Mouse (Mus musculus) lung, adult 2 months (tissue): ENCODE results near the gene Nkd2. TPM values are rescaled to one million over a fixed set of nuclear protein-coding genes. Genes with fewer than 3 reads are reported as not detected.

Experiments
- DNase-seq: peaks from one replicate; pipeline ENCODE4 v3.0.0; 2022
- H3K4me1 ChIP-seq: fragments of 200-500 bp; 2 replicates; pipeline ENCODE4 v1.6.1; 2011; ENCODE audit warnings: low read length; ENCODE audit not compliant: control insufficient read depth, insufficient read depth
- H3K4me3 ChIP-seq: fragments of 200-500 bp; replicated peaks from 2 replicates; pipeline ENCODE3; 2011; ENCODE audit warnings: low read depth, mild to moderate bottlenecking, control low read depth, low read length; ENCODE audit errors: extremely low read depth
- CTCF ChIP-seq: fragments of 200-500 bp; IDR thresholded peaks from 2 replicates; pipeline ENCODE4 v1.5.1; 2011; ENCODE audit warnings: mild to moderate bottlenecking, low read length, control low read depth; ENCODE audit not compliant: insufficient read depth
- POLR2A ChIP-seq: fragments of 200-500 bp; IDR thresholded peaks from 2 replicates; pipeline ENCODE4 v1.6.1; 2011; ENCODE audit warnings: low read depth, mild to moderate bottlenecking, control low read depth, low read length, borderline replicate concordance; ENCODE audit errors: extremely low read depth
- WGBS: fragments of 180-500 bp; shearing (Covaris S2); methylation state at CpG from one replicate; pipeline ENCODE4 v1.1.7; 2018; 5-methylcytosine and 5-hydroxymethylcytosine counted together
- polyA plus RNA-seq: library from polyadenylated mRNA; depleted of rRNA; stranded (reverse); fragments of >200 nt; gene quantifications from 2 replicates; pipeline ENCODE4 v1.2.3, GENCODE M21; 2012; rRNA removed

The Nkd2 gene
- 12.1 and 14.2 TPM in 2 replicates for polyA plus RNA-seq

DNA sequence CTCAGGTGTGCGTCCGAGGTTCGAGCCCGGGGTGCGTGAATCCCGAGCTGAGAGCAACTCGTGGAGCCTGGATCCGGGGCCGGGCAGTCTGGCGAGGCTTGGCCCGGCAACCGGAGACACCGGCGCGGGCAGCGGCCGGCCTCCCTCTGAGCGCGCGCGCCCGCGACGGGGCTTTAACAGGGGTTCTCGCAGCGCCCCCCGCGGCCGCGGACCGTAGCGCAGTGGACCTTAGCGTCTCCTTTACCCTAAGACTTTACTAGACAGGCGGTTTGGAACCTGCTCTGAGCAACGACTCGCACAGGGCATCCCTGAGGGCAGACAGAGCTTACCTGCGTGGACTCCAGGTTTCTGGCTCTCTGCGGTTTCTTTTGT, at the start of gene Nkd2:
Gene Nkd2, minus strand, starts transcription at position 167 of the 372 bp plus-strand sequence.
- under 1% methylated on average over 38 of the region's 38 CpGs for WGBS
- peak; percentile 78 for DNase-seq
- H3K4me1 ChIP-seq = no peaks in the 10 kb centered on the region
- TF ChIP-seq POLR2A = peak; percentile 54; the same call in 1 of the 2 replicates
- peak; percentile 46 for TF ChIP-seq CTCF
- H3K4me3 ChIP-seq = peak within 1 kb of the TSS; percentile 75

DNA sequence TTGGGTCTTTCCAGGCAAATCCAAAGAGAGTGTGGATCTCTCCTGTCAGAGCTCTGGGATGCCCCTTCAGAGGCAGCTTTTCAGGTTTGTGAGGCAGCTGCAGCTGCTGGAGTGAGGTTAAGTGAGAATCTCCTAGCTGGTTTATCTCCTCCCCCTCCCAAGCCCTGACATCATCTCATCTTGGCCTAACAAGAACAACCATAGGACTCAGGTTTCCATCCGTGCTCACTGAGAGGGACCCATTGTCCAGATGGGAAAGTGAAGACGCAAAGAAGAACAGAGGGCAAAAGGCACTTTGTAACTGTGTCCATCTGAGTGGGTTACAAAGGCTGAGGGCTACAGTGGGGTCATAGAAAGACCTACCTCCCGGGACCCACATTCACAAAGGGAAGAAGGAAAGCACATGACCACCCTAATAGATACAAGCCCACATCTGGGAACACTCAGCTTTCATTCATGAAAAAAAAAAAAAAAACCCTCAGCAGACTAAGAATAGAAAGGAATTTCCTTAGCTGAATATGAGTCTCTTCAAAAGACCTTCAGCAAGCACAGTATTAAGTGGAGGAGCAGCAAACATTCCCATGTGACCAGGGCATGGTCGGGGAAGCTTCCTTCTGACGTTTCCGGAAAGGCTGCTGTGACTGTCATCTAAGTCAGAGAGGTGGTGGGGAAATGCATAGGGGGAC, 45.2 kb upstream of the Nkd2 start:
- no peak for TF ChIP-seq CTCF
- TF ChIP-seq POLR2A = no peak
- DNase-seq = no peak
- H3K4me1 ChIP-seq = 0 out of 2 replicates have a peak, but pooled peaks cover 6% of the 10 kb centered on the region
- 22% methylated on average over 6 of the region's 6 CpGs for WGBS
- no peak overlapping the region for H3K4me3 ChIP-seq

DNA sequence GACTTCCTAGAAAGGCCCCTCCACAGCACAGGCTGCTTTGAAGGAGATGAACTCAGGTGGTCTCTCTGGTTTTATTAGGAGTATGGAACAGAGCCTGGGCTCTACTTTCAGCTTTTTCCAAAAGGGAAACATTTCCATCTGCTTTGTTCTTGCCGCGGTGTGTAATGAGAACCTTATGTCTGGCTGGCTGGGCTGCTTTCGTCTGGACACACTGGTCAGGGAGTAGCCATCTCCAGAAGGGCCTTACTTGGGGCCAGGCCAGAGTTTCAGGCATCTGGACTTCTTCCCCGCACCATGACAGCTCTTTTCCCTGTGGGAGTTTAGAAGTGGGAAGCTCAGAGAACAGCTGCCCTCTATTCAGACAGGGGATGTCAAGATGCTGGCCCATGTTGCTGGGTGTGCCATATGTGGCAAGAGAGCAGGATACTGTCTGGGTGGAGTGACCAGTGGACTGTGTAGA, 40.0 kb upstream of the Nkd2 start:
- TF ChIP-seq POLR2A = no peak
- no peak for TF ChIP-seq CTCF
- WGBS = 73% methylated on average over 4 of the region's 4 CpGs
- H3K4me1 ChIP-seq = 0 out of 2 replicates have a peak, but pooled peaks cover 3% of the 10 kb centered on the region
- no peak overlapping the region for H3K4me3 ChIP-seq
- peak; percentile 20 for DNase-seq

DNA sequence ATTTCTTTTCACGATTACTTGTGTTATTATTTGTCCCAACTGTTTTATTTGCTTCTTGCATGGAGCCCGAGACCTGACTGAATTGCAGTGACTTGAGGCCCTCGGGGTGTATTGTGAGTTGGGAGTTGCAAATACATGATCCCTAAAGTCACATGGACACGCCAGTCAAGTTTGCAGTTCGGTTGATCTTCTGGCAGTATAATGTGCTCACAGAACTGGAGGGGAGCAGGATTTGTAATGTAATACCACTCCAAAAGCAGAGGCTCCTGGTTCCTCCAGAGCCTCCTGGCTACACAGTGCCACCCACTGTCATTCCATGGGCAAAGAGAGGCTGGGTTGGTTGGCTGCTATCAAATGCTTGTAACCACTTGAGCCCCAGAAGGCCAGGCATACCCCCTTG, 39.2 kb upstream of the Nkd2 start:
- 74% methylated on average over 5 of the region's 5 CpGs for WGBS
- TF ChIP-seq POLR2A = no peak
- no peak for TF ChIP-seq CTCF
- no peak for DNase-seq
- H3K4me3 ChIP-seq = no peak overlapping the region
- no peaks in the 10 kb centered on the region for H3K4me1 ChIP-seq

DNA sequence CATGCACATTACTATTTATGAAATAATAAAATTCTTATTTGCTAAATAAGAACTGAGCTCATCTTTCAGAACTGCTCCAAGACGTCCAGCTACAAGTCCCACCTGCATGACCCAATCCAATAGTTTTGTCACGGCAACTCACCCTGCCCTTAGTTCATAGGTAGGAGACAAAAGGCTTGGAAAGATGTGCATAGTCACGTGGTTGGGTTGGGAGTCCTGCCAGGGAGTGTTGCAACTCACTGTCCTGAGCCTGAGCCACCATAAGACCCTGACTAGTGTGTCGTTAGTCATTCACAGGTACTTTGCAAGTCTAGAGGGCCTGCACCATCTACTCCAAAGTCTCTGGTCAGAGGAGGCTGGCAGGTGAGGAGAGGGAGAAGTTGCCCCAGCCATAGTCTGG, 38.6 kb upstream of the Nkd2 start:
- DNase-seq = no peak
- H3K4me1 ChIP-seq = no peaks in the 10 kb centered on the region
- no peak overlapping the region for H3K4me3 ChIP-seq
- WGBS = 60% methylated on average over 4 of the region's 4 CpGs
- TF ChIP-seq CTCF (no peak), POLR2A (no peak)

DNA sequence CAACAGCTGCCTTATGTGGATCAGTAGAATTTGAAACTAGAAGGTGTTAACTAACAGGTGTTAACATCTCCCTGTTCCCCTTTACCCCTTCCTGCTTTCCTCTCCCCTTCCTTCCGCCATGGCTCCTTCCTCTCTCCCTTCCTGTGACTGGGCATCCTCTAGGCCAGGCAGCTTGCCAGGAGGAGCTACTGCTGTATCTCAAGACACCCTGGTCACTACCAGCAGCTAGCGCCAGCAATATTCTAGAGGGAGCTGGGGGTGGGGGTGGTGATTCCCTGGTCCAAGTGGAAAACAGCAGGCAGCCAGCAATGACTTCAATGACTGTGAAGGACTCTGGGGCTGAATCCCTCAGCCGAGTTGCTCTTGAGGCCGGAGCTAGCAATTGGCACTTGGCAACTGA, 38.2 kb upstream of the Nkd2 start:
- no peak for DNase-seq
- Histone ChIP-seq H3K4me3 (no peak overlapping the region), H3K4me1 (no peaks in the 10 kb centered on the region)
- no peak for TF ChIP-seq CTCF
- TF ChIP-seq POLR2A = no peak
- WGBS = 37% methylated on average over 4 of the region's 4 CpGs

DNA sequence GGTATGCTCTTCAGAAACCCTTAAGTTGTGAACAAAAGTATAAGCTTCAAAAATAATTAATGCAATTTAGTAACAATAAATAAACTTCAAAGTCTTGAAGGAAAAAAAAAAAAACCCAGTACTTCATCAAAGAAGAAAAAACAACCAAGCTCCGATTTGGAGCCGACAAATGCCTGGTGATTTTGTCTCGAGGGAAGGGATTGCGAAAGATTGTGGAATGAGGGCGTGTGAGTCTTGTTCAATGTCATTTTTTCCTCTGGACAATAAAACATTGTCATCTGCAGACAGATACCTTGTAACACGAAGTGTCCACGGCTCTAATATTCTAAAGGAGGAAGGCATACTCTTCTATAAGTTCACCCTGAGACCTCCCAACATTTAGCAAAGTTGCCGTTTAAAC, 33.9 kb upstream of the Nkd2 start:
- 52% methylated on average over 8 of the region's 8 CpGs for WGBS
- TF ChIP-seq POLR2A = no peak
- TF ChIP-seq CTCF = no peak
- Histone ChIP-seq H3K4me1 (no peaks in the 10 kb centered on the region), H3K4me3 (no peak overlapping the region)
- no peak for DNase-seq

DNA sequence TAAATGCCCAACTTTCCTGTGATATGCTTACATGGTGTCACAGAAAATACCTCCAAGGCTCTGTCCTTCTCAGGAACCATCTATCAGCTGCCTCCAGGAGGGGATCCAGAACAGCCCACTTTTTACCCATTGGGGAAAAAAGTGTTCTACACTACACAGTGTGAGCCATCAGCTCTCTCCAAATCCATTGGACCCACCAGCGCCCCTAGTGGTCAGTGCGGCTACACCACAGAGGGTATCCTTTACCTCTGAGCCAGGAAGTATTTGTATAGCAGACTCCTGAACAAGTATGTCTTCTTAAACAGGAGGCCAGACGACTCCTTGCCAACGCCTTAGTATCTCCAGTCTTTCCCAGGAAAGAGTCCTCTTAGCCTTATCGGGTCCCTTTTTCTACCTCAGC, 32.4 kb upstream of the Nkd2 start:
- peak; percentile 41; the same call in 1 of the 2 replicates for TF ChIP-seq CTCF
- TF ChIP-seq POLR2A = no peak
- WGBS = 88% methylated on average over 5 of the region's 5 CpGs
- H3K4me1 ChIP-seq = no peaks in the 10 kb centered on the region
- H3K4me3 ChIP-seq = no peak overlapping the region
- DNase-seq = peak; percentile 29

DNA sequence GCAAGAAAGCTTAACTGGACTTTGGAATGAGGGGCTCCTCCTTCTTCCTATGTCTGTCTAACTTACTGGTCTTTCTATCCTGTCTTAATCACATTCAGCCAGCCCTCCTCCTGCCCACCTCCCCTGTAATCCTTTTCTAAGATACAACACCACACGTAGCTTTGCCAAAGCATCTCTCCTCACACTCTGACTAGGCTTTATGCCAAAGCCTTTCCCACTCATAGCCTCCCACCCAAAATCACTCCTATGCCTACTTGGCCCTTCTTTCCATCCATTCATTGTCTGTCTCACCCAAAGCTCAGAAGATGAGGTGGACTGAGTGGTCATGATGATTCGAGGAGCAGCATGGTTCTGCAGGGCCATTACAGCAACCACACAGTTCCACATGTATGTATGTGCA, 24.7 kb upstream of the Nkd2 start:
- 64% methylated on average over 2 of the region's 2 CpGs for WGBS
- DNase-seq = no peak
- Histone ChIP-seq H3K4me1 (no peaks in the 10 kb centered on the region), H3K4me3 (no peak overlapping the region)
- TF ChIP-seq CTCF = no peak
- no peak for TF ChIP-seq POLR2A
